Mouse (Mus musculus): ENCODE data around the gene Vrk2. TPM values are rescaled to one million over a fixed set of nuclear protein-coding genes. Genes with fewer than 3 reads are reported as not detected.

Gene Vrk2
- total and polyA plus RNA-seq, 3 experiments, result 17.9 to 58.7 (median 31.1) TPM

DNA sequence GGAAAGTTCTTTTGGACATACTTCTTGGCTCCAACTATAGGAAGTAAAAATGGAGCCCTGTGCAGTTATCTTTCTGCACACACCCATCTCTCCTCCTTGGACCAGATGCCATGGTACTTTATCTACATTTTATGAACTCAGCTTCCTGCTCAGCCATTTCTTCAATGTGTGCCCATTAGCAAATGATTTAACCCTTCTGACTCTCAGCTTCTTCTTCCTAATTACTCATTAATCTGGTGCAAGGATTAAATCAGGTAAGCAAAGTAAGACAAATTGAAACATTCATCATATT lies 60.0 kb downstream of the Vrk2 start:
- peaks cover 10 to 23% of the 10 kb centered on the region in 2 experiments for H3K4me1 ChIP-seq (ENCODE audit: control insufficient read depth in 1 of 2, insufficient read depth in 2 of 2)
- no peak overlapping the region for H3K4me2 ChIP-seq (ENCODE audit: insufficient read depth, low read depth, poor library complexity, severe bottlenecking)
- H3K79me2 ChIP-seq (replicated peaks; ENCODE audit: control insufficient read depth, extremely low read depth, insufficient read depth, poor library complexity, severe bottlenecking), result no peaks in the 10 kb centered on the region
- no peak overlapping the region for H3K4me3 ChIP-seq (replicated peaks in 1 of 3; ENCODE audit: low read depth in 2 of 3, low read length in 2 of 3, poor library complexity in 1 of 3)
- DNase-seq (ENCODE audit: extremely low read depth), result no peak
- H3K36me3 ChIP-seq (replicated peaks in 1 of 2; ENCODE audit: control insufficient read depth in 1 of 2, insufficient read depth in 1 of 2, low read length in 1 of 2), result peaks cover 0 to 59% of the 10 kb centered on the region in 2 experiments
- no peak overlapping the region for H3K27ac ChIP-seq (ENCODE audit: insufficient read depth, low read depth)
- TF ChIP-seq BHLHE40 (IDR thresholded peaks at IDR 0.05; ENCODE audit: low read depth, low read length) (no peak), EP300 (IDR thresholded peaks at IDR 0.05; ENCODE audit: low read length) (no peak), POLR2A (IDR thresholded peaks at IDR 0.05; ENCODE audit: low read depth, low read length) (no peak), SMC3 (IDR thresholded peaks at IDR 0.05; ENCODE audit: low read depth, low read length) (no peak), ELF1 (IDR thresholded peaks at IDR 0.05; ENCODE audit: low read depth, low read length) (no peak), MAZ (IDR thresholded peaks at IDR 0.05; ENCODE audit: low read depth, low read length) (no peak)
- H3K9ac ChIP-seq (ENCODE audit: insufficient read depth, low read depth), result no peak overlapping the region
- H3K27me3 ChIP-seq (replicated peaks), result no peaks in the 10 kb centered on the region
- no peaks in the 10 kb centered on the region for H3K9me3 ChIP-seq (replicated peaks; ENCODE audit: low read length)
- in situ Hi-C loops (cut with MboI; ENCODE audit: low pct_ligation_motif_present, low pct_unique_long_range_greater_than_20kb, low sequenced_read_pairs) (no loop called here), dilution Hi-C loops (cut with MboI; ENCODE audit: extremely low pct_ligation_motif_present, extremely low pct_unique_long_range_greater_than_20kb, low sequenced_read_pairs) (no loop called here)

- dilution Hi-C loops (cut with MboI; ENCODE audit: extremely low pct_ligation_motif_present, extremely low pct_unique_long_range_greater_than_20kb, low sequenced_read_pairs), result no loop called here
- Histone ChIP-seq H3K4me2 (ENCODE audit: insufficient read depth, low read depth, poor library complexity, severe bottlenecking) (no peak overlapping the region), H3K9me3 (replicated peaks; ENCODE audit: low read length) (no peaks in the 10 kb centered on the region), H3K27ac (ENCODE audit: insufficient read depth, low read depth) (no peak overlapping the region), H3K36me3 (replicated peaks in 1 of 2; ENCODE audit: control insufficient read depth in 1 of 2, insufficient read depth in 1 of 2, low read length in 1 of 2) (peaks cover 0 to 55% of the 10 kb centered on the region in 2 experiments), H3K4me1 (ENCODE audit: control insufficient read depth in 1 of 2, insufficient read depth in 2 of 2) (peaks cover 8 to 17% of the 10 kb centered on the region in 2 experiments), H3K27me3 (replicated peaks) (no peaks in the 10 kb centered on the region), H3K4me3 (replicated peaks in 1 of 3; ENCODE audit: low read depth in 2 of 3, low read length in 2 of 3, poor library complexity in 1 of 3) (no peak overlapping the region), H3K9ac (ENCODE audit: insufficient read depth, low read depth) (no peak overlapping the region), H3K79me2 (replicated peaks; ENCODE audit: control insufficient read depth, extremely low read depth, insufficient read depth, poor library complexity, severe bottlenecking) (no peaks in the 10 kb centered on the region)
- DNase-seq (ENCODE audit: extremely low read depth), result no peak
- TF ChIP-seq CTCF (conservative IDR thresholded peaks at IDR 0.05 in 1 of 2, IDR thresholded peaks at IDR 0.05 in 1 of 2; ENCODE audit: low read depth in 2 of 2, low read length in 2 of 2) (no peak), MAX (IDR thresholded peaks at IDR 0.05; ENCODE audit: low read length) (no peak), ETS1 (conservative IDR thresholded peaks at IDR 0.05; ENCODE audit: low read depth, low read length) (no peak)
- in situ Hi-C loops (cut with MboI; ENCODE audit: low pct_ligation_motif_present, low pct_unique_long_range_greater_than_20kb, low sequenced_read_pairs), result no loop called here
These were observed 60.6 kb downstream of the Vrk2 start for GRCm38 (mm10) chr11:26532994-26533827.

DNA sequence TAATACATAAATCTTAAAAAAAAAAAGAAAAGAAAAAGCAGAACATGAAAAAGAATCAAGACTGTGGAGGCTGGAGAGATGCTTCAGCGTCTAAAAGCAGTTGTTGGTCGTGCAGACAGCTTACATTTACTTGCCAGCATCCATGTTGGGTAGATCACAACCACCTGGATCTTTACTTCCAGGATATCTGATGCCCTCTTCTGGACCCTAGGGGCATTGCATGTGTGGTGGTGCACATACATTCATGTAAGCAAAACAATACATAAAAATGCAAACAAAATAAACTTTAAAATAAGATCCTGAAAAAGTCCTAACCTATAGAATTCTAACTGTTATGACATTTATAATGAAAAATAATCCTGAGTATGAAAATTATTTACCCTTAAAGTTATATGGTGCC lies 66.9 kb downstream of the Vrk2 start:
- no peak for TF ChIP-seq UBTF (IDR thresholded peaks at IDR 0.05; ENCODE audit: low read depth, low read length)
- no peak for TF ChIP-seq IRF4 (IDR thresholded peaks at IDR 0.05; ENCODE audit: low read depth, low read length)
- TF ChIP-seq E2F4 (IDR thresholded peaks at IDR 0.05; ENCODE audit: insufficient replicate concordance, low read depth, low read length), result no peak
- TF ChIP-seq HCFC1 (IDR thresholded peaks at IDR 0.05; ENCODE audit: low read depth, low read length), result no peak
- TF ChIP-seq TCF12 (IDR thresholded peaks at IDR 0.05; ENCODE audit: low read depth, low read length), result no peak
- no peak for TF ChIP-seq BHLHE40 (IDR thresholded peaks at IDR 0.05; ENCODE audit: low read depth, low read length)
- no peak for TF ChIP-seq ELF1 (IDR thresholded peaks at IDR 0.05; ENCODE audit: low read depth, low read length)
- no peak for TF ChIP-seq EP300 (IDR thresholded peaks at IDR 0.05; ENCODE audit: low read length)
- peak in 1 of 2 experiments; percentile 18; a peak in 2 of 4 replicates for TF ChIP-seq CTCF (conservative IDR thresholded peaks at IDR 0.05 in 1 of 2, IDR thresholded peaks at IDR 0.05 in 1 of 2; ENCODE audit: low read depth in 2 of 2, low read length in 2 of 2)
- TF ChIP-seq MAFK (IDR thresholded peaks at IDR 0.05; ENCODE audit: insufficient replicate concordance, low read length), result no peak
- TF ChIP-seq SMC3 (IDR thresholded peaks at IDR 0.05; ENCODE audit: low read depth, low read length), result peak; percentile 9; the same call in 1 of the 2 replicates
- no peak for TF ChIP-seq JUN (IDR thresholded peaks at IDR 0.05; ENCODE audit: insufficient read depth, low read depth, low read length)
- H3K4me3 ChIP-seq (replicated peaks in 1 of 3; ENCODE audit: low read depth in 2 of 3, low read length in 2 of 3, poor library complexity in 1 of 3), result no peak overlapping the region
- H3K4me1 ChIP-seq (ENCODE audit: control insufficient read depth in 1 of 2, insufficient read depth in 2 of 2), result no peaks in the 10 kb centered on the region
- H3K9me3 ChIP-seq (replicated peaks; ENCODE audit: low read length), result peaks cover 7% of the 10 kb centered on the region
- dilution Hi-C loops (cut with MboI; ENCODE audit: extremely low pct_ligation_motif_present, extremely low pct_unique_long_range_greater_than_20kb, low sequenced_read_pairs) (no loop called here), in situ Hi-C loops (cut with MboI; ENCODE audit: low pct_ligation_motif_present, low pct_unique_long_range_greater_than_20kb, low sequenced_read_pairs) (no loop called here)
- peaks cover 11 to 54% of the 10 kb centered on the region in 2 experiments for H3K36me3 ChIP-seq (replicated peaks in 1 of 2; ENCODE audit: control insufficient read depth in 1 of 2, insufficient read depth in 1 of 2, low read length in 1 of 2)
- H3K79me2 ChIP-seq (replicated peaks; ENCODE audit: control insufficient read depth, extremely low read depth, insufficient read depth, poor library complexity, severe bottlenecking), result no peaks in the 10 kb centered on the region
- no peak overlapping the region for H3K4me2 ChIP-seq (ENCODE audit: insufficient read depth, low read depth, poor library complexity, severe bottlenecking)
- no peak overlapping the region for H3K27ac ChIP-seq (ENCODE audit: insufficient read depth, low read depth)
- DNase-seq (ENCODE audit: extremely low read depth), result no peak
- no peaks in the 10 kb centered on the region for H3K27me3 ChIP-seq (replicated peaks)
- H3K9ac ChIP-seq (ENCODE audit: insufficient read depth, low read depth), result no peak overlapping the region

All from CH12.LX (cell line).